In the genomic region with DNA sequence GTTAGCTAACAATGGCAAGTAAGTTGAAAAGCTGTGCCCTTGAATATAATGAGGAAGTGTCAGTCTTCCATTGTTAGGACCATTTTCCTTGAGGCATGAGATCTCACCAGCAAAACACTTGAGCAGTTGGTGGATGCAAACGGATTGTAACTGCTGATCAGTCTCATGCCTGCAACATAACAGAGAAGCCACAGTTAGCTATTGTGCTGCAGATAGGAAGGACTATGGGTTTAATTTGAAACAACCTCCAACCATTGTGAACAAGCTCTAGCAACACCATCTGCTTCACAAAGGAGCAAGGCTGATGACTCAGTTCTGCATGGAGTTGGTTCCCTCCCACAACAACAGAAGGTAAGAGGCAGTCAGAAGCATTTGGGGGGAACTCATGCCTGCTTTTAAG, we compare ENCODE assay signal across 11 mouse cellular contexts.
A peak's percentile ranks its signal among the peaks of the same experiment; 100 is the strongest.
DNase-seq lines count a peak whose midpoint lies in the region; ATAC-seq lines count a peak whose summit lies in the region.
"Had no signal": no experiment of that assay in that cellular context is flagged by ENCODE, and none has a peak within 500 bp of the region (broad histone marks: within the 10 kb centered on the region; RNA-seq: fewer than 3 reads in every experiment).

No protein-coding gene starts in this region.

- no peak overlapping the region for H3K4me3 ChIP-seq in forebrain, embryonic 14.5 days (ENCODE audit: low read depth, low read length)
- H3K4me3 ChIP-seq in forebrain, embryonic 12.5 days (replicated peaks), result no peak overlapping the region
- H3K4me3 ChIP-seq: heart, adult 2 months had no signal

- peak; percentile 33 for DNase-seq in forebrain, embryonic 14.5 days (ENCODE audit: low spot score)
- peak; percentile 86 for DNase-seq in R1 (ENCODE audit: low read depth, low spot score)
- peak; percentile 84 to 89 for DNase-seq in layer of hippocampus, adult 18-20 months (ENCODE audit: low spot score in 2 of 2)
- DNase-seq in left cerebral cortex, postnatal 25 days (ENCODE audit: low spot score in 2 of 2), result peak; percentile 57 to 95
- no peak for DNase-seq in cerebellum, postnatal 25 days
- DNase-seq in urinary bladder, adult 2 months (ENCODE audit: low spot score), result no peak
- no peak for DNase-seq in cerebellum, adult 8-10 months
- DNase-seq: heart, adult 2 months; lung, postnatal 36 days had no signal

- no peak for ATAC-seq in forebrain, embryonic 14.5 days
- ATAC-seq in forebrain, embryonic 12.5 days (ENCODE audit: low FRiP score), result no peak

- H3K9ac ChIP-seq in forebrain, embryonic 14.5 days (ENCODE audit: low read length), result no peak overlapping the region
- H3K9ac ChIP-seq in forebrain, embryonic 12.5 days, result no peak overlapping the region
- H3K9ac ChIP-seq: liver, embryonic 14.5 days had no signal

- H3K27me3 ChIP-seq in forebrain, embryonic 14.5 days (replicated peaks; ENCODE audit: control insufficient read depth, insufficient read depth, low read length), result no peaks in the 10 kb centered on the region
- no peaks in the 10 kb centered on the region for H3K27me3 ChIP-seq in forebrain, embryonic 12.5 days

- WGBS in forebrain, embryonic 14.5 days, result 10% methylated on average over 1 of the region's 1 CpGs
- WGBS in forebrain, embryonic 12.5 days, result 6% methylated on average over 1 of the region's 1 CpGs

- peak overlapping the region; percentile 22; the same call in 1 of the 2 replicates for H3K27ac ChIP-seq in forebrain, embryonic 14.5 days (ENCODE audit: low read depth, low read length)
- H3K27ac ChIP-seq in forebrain, embryonic 12.5 days, result no peak overlapping the region
- H3K27ac ChIP-seq: heart, adult 2 months; liver, embryonic 14.5 days had no signal

- H3K36me3 ChIP-seq in forebrain, embryonic 14.5 days (ENCODE audit: control insufficient read depth, insufficient read depth, low read length), result no peaks in the 10 kb centered on the region
- H3K36me3 ChIP-seq in forebrain, embryonic 12.5 days (replicated peaks), result no peaks in the 10 kb centered on the region

- no peak overlapping the region for H3K4me2 ChIP-seq in forebrain, embryonic 14.5 days (ENCODE audit: low read length)
- no peak overlapping the region for H3K4me2 ChIP-seq in forebrain, embryonic 12.5 days

- intact Hi-C loops in left cerebral cortex, postnatal 25 days (cut with DNase I), result loop anchor here (1.0 to 2.0 kb wide), 2 partner anchors 28 to 162 kb away; no protein-coding TSS in a partner anchor

- no peaks in the 10 kb centered on the region for H3K4me1 ChIP-seq in forebrain, embryonic 14.5 days (ENCODE audit: control insufficient read depth, insufficient read depth, low read length)
- no peaks in the 10 kb centered on the region; the same call in 1 of the 2 replicates for H3K4me1 ChIP-seq in forebrain, embryonic 12.5 days

- H3K9me3 ChIP-seq in forebrain, embryonic 14.5 days (replicated peaks; ENCODE audit: control insufficient read depth, low read length), result no peaks in the 10 kb centered on the region
- no peaks in the 10 kb centered on the region for H3K9me3 ChIP-seq in forebrain, embryonic 12.5 days

Comparison
In these comparisons a context has a peak if more than half of its experiments do, and no peak if none do; other contexts are left out.
1. DNase-seq: peak in forebrain, embryonic 14.5 days (single experiment), R1 (single experiment), layer of hippocampus, adult 18-20 months (2 of 2) and left cerebral cortex, postnatal 25 days (2 of 2); none in cerebellum, postnatal 25 days (0 of 2), urinary bladder, adult 2 months (single experiment) and cerebellum, adult 8-10 months (single experiment).